Mouse (Mus musculus): ENCODE results near the gene Pitpna.

DNA sequence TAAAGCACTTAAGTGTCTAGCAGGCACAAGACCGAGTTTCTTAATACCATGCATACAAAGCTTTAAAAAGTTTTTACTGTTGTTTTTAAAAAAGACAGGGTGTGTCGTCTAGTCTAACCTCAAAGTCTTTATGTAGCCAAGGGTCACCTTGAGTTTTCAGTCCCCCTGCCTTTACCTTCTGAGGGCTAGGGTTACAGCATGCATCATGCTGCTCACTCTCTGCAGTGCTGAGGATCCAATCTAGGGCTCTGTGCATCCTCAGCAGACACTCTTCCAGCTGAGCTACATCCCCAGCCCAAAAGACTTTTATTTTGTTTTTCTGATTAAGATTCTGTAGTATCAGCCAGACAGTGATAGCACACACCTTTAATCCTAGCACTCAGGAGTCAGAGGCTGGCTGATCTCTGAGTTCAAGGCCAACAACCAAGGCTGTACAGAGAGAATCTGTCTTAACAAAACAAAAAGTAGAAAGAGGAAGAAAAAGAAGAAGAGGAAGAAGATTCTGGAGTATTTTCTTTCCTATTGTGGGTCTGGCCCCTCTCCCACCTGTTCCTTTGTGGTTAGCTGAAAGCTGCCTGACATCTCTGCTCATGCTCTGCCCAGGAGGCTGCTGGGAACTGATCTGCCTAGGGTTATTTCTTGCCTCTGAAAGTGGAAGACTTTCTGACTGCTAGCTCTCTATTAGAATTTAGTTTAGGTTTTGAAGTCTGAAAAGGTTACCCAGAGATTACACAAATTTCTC lies 34.9 kb downstream of the Pitpna start:
- no peak for TF ChIP-seq EP300 (IDR thresholded peaks at IDR 0.05)
- TF ChIP-seq CTCF (IDR thresholded peaks at IDR 0.05) = no peak
